Mouse (Mus musculus) Patski (cell line): ENCODE data around the gene Sv2b. TPM values are rescaled to one million over a fixed set of nuclear protein-coding genes. Genes with fewer than 3 reads are reported as not detected.
A peak's percentile ranks its signal among the peaks of the same experiment; 100 is the strongest.

ENCODE experiments used
- ATAC-seq: fragments of 100-300 bp; one replicate; pipeline ENCODE4 v1.8.0; 2021
- CTCF ChIA-PET: fragments of 350-600 bp; sonication (Branson Sonifier 250); formaldehyde crosslinking; loops from one replicate; lab custom pipeline; 2022; ENCODE audit warnings: inconsistent platforms; lab: Charles Lee
- POLR2A ChIA-PET: fragments of 350-600 bp; sonication (Branson Sonifier 250); formaldehyde crosslinking; loops from one replicate; lab custom pipeline; 2022; ENCODE audit warnings: antibody characterized with exemption, inconsistent platforms; lab: Charles Lee
- DNase-seq: peaks from one replicate; pipeline ENCODE4 v3.0.0-alpha.2; 2011; ENCODE audit warnings: low read depth, low spot score
- H3K27me3 ChIP-seq: fragments of 371-371 bp; one replicate; pipeline ENCODE4 v1.5.1; 2021
- CTCF ChIP-seq: fragments of 100-300 bp; IDR thresholded peaks from one replicate; pipeline ENCODE4 v1.5.1; 2021
- in situ Hi-C: fragments of 300-500 bp; cut with MboI; formaldehyde crosslinking; loops from 3 replicates; pipeline ENCODE4 v1.11.1; 2018; ENCODE audit warnings: low pct_unique_long_range_greater_than_20kb, mixed read lengths
- polyA plus RNA-seq: library from polyadenylated mRNA; unstranded; gene quantifications from one replicate; pipeline ENCODE4 v1.2.3, GENCODE M21; 2021

Gene Sv2b
- polyA plus RNA-seq, 1 experiment from 2014 or later, result 0.04 TPM

DNA sequence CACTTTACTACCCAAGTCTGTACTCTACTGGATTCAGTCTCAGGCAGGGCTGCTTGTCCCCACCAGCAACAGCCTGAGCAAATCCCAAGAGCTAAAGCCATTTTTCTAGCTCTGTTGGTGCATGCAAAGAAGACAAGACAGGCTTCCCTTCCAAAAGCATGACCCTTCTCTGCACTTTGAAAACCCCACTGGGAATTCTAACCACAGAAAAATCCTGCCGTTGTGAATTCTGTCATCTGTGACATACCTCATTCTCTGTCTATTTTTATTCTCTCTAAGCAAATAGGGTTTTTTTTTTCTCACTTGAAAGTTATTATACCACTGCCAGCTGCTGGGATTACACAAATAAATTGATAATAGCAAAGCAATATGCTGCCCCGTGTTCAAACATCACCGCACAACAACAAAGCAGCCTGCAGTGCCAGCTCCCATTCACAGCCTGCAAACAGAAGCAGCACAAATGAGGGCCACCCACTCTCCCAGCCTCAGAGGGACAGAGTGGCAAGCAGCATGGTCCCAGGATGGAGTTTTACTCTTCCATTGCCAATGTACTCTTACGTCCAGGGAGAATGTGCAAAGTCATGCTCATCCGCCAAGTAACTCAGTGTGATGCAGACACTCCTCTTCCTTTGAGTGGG lies 13.7 kb downstream of the Sv2b start:
- no peaks in the 10 kb centered on the region for H3K27me3 ChIP-seq
- no peak for TF ChIP-seq CTCF
- peak; percentile 51 for DNase-seq
- peak; percentile 57 for ATAC-seq
- ChIA-PET POLR2A (no interaction called here), CTCF (interaction anchor here (1.1 to 1.4 kb wide), 2 partner anchors 10 to 11 kb away, joined by 3 to 6 read pairs; no protein-coding TSS in a partner anchor)
- in situ Hi-C loops, result no loop called here

DNA sequence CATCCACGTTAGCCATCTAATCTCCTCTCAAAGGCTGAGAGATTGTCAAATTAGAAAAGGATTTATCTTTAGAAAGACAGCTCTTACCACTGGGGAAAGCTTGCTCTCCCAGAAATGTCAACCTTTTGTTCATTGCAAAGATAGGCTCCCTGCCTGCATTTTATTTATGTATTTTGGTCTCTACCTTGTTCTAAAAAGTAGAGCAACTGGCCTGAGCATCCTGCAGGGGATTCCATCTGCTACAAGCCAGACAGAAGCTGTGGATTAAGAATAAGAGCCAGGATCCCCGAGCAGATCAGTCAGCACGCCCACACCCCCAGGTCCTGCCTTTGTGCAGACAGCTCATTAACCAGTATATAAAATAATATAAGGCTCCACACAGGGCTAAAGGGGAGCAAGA lies 16.8 kb downstream of the Sv2b start:
- ChIA-PET POLR2A (interaction anchor here (0.7 kb wide), 1 partner anchor 10 kb away, joined by 3 read pairs; no protein-coding TSS in a partner anchor), CTCF (interaction anchor here (1.2 kb wide), 1 partner anchor 157 kb away, joined by 4 read pairs; no protein-coding TSS in a partner anchor)
- TF ChIP-seq CTCF, result no peak
- DNase-seq, result no peak
- ATAC-seq, result no peak
- peaks cover 5% of the 10 kb centered on the region for H3K27me3 ChIP-seq
- in situ Hi-C loops, result no loop called here

DNA sequence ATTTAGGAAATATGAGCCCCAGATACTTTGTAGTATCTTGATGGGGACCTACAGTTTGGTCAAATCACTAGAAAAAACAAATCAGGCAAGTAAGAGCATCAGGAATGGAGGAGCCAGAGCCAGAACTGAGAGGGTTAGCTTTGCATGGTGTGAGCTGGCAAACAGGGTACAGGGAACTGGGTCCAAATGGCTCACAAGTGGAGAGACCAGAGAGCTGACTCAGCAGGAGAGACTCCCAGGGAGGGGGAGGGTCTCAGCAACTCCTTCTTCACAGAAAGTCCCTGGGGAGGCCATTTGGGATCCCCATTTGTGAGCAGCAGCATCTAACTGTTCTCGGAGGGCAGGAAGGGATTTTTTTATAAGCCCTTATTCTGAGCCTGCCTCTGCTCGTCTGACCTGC lies 18.5 kb downstream of the Sv2b start:
- ChIA-PET CTCF (no interaction called here), POLR2A (no interaction called here)
- TF ChIP-seq CTCF, result no peak
- no peak for ATAC-seq
- DNase-seq, result no peak
- H3K27me3 ChIP-seq, result peaks cover 5% of the 10 kb centered on the region
- in situ Hi-C loops, result no loop called here

DNA sequence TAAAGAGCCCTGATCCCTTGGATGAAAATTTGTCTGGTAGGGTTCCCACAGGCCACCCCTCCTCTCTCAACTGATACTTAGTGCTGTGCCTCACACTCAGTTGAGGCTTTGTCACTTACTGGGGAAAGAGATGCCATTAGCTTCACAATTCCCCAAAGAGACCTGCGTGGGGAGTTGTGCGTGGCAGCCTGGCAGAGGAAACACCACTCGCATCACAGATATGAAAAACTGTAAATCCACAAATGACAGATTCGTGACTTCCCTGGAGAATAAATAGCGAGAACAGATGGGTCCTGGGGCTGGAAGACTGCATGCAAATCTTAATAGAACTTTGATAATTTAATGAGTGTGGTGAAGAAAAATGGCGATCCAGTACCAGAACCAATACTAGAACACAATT lies 21.8 kb downstream of the Sv2b start:
- ChIA-PET CTCF (no interaction called here), POLR2A (no interaction called here)
- peaks cover 5% of the 10 kb centered on the region for H3K27me3 ChIP-seq
- no peak for DNase-seq
- TF ChIP-seq CTCF, result no peak
- in situ Hi-C loops, result no loop called here
- ATAC-seq, result no peak

DNA sequence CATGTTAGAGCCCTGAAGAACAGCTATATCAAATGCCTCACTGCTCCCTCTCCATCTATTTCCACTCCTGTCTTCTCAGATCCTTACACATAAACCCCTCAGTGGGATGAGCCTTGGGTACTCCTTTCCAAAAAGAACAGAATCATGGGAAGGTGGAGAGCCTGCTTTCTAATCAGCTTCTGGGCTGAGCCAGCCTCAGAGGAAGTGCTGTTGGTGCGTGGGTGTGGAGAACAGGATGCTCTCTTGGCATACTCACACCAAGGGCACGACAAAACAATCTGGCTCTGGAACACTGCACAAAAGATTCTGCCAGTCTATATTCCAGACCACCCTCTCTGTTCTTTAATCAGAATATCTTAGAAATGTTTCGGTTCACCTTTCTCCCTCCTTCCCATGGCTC lies 26.1 kb downstream of the Sv2b start:
- H3K27me3 ChIP-seq, result peaks cover 5% of the 10 kb centered on the region
- CTCF ChIA-PET, result interaction anchor here (2.1 kb wide), 1 partner anchor 13 kb away, joined by 6 read pairs; no protein-coding TSS in a partner anchor
- ATAC-seq, result no peak
- POLR2A ChIA-PET, result no interaction called here
- DNase-seq, result no peak
- TF ChIP-seq CTCF, result no peak
- in situ Hi-C loops, result no loop called here

DNA sequence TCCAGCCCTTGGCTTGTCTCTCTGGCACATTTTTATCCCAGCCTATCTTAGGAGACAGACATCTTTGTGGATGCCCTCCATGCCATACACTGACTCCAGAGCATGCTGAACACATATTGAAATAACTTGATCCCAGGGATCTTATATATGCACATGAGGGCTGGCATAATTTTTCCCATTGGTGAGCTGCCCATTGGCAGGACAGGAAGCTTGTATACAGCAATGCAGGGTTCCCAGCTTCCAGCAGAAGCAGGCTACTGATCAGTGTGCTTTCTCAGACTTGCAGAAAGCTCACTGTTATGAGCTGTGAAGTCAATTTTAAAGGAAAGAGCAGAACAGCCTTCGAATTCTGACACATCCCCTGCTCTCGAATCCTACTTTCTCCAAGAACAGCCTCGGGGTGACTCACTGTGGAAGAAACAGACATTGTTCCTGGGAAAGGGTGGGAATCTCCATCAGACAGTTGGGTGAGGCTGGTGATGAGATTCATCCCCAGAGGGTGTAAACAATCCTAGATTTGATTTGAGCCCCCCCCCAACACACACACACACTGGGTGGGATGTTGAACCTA lies 26.9 kb downstream of the Sv2b start:
- H3K27me3 ChIP-seq, result no peaks in the 10 kb centered on the region
- in situ Hi-C loops, result no loop called here
- ChIA-PET POLR2A (no interaction called here), CTCF (interaction anchor here (0.7 to 2.5 kb wide), 3 partner anchors 10 to 34 kb away, joined by 3 to 9 read pairs (median 3); no protein-coding TSS in a partner anchor)
- no peak for TF ChIP-seq CTCF
- ATAC-seq, result no peak
- no peak for DNase-seq

DNA sequence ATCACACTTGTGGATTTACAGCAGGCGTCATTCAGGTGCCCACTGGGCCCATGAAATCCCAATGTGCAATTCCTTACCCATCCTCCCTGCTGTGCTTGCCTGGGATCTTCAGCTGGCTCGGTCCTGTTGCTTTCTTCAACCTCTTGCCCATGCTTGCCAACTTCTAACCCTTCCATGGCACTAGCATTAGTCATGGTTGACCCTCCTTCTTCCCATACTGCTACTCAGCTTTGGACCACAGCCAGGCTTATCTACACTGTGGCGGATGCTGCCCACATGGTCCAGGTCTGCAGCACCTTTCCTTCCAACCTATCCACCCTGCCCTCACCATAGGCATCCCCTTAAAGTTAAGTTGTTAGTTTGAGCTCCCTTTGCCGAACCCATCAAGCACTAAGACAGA lies 28.0 kb downstream of the Sv2b start:
- ChIA-PET POLR2A (no interaction called here), CTCF (interaction anchor here (0.7 to 2.5 kb wide), 4 partner anchors 9 to 56 kb away, joined by 3 to 9 read pairs (median 3); no protein-coding TSS in a partner anchor)
- TF ChIP-seq CTCF, result no peak
- ATAC-seq (no peak), DNase-seq (no peak)
- in situ Hi-C loops, result no loop called here
- H3K27me3 ChIP-seq, result no peaks in the 10 kb centered on the region

DNA sequence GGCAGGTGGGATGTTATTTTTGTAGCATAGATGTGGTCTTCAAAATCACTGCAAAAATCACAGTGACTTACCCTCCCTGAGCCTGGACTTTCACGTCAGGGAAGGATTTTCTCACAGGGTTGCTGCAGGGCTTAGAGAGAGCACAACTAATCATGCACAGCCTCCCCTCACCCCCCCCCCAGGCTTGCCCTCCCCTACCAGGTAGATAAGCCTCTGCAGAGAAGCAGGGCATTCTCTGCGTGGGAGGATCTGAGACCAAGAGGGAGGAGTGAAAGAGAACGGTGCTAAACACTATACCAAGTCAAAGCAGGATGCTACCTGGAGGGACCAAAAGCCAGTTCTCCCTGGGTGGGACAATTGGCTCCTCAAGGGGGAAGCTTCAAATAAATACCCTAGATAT lies 31.2 kb downstream of the Sv2b start:
- in situ Hi-C loops, result no loop called here
- POLR2A ChIA-PET, result interaction anchor here (0.6 kb wide), 1 partner anchor 10 kb away, joined by 3 read pairs; no protein-coding TSS in a partner anchor
- ATAC-seq (no peak), DNase-seq (no peak)
- TF ChIP-seq CTCF, result no peak
- no peaks in the 10 kb centered on the region for H3K27me3 ChIP-seq
- CTCF ChIA-PET, result interaction anchor here (1.4 kb wide), 1 partner anchor 36 kb away, joined by 3 read pairs; no protein-coding TSS in a partner anchor

DNA sequence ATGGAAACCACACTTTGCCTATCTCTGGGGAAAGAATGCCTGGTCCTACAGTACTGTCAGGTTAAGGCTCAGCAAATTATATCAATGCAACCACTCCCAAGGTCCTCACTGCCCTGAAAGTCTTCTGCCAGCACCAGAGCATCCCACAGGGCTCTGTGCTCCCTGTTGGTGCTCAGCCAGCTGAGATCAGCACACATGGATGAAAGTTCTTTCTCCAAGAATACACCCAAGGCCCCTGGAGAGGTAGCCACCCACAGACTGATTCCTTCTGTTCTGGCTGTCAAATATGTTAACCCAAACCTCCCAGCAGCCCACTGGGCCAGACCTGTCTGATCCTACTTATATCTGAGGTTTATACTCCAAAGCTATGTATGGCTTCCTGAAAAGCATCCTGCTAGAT lies 32.3 kb downstream of the Sv2b start:
- DNase-seq, result no peak
- POLR2A ChIA-PET, result no interaction called here
- in situ Hi-C loops, result no loop called here
- no peak for ATAC-seq
- TF ChIP-seq CTCF, result no peak
- CTCF ChIA-PET, result interaction anchor here (1.4 kb wide), 1 partner anchor 34 kb away, joined by 3 read pairs; no protein-coding TSS in a partner anchor
- H3K27me3 ChIP-seq, result no peaks in the 10 kb centered on the region

DNA sequence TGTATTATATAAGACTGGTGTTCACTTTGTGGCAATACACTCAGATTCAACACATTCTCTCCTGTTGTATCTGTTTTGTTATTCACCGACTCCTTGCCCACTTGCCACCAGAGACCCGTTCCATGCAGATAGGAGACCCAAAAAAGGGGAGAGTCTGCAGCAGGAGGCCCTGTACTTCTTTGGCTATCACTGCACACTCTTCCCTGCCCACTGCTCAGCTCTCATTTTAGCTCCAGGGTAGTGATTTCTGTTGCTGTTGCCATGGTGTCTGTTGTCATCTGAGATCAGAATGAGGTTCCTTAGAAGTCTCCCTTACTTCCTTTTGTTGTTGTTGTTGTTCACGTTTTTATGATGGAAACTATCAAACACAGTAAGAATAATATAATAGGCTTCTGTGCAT lies 34.5 kb downstream of the Sv2b start:
- H3K27me3 ChIP-seq, result no peaks in the 10 kb centered on the region
- DNase-seq (no peak), ATAC-seq (no peak)
- in situ Hi-C loops, result no loop called here
- ChIA-PET POLR2A (no interaction called here), CTCF (no interaction called here)
- TF ChIP-seq CTCF, result no peak

DNA sequence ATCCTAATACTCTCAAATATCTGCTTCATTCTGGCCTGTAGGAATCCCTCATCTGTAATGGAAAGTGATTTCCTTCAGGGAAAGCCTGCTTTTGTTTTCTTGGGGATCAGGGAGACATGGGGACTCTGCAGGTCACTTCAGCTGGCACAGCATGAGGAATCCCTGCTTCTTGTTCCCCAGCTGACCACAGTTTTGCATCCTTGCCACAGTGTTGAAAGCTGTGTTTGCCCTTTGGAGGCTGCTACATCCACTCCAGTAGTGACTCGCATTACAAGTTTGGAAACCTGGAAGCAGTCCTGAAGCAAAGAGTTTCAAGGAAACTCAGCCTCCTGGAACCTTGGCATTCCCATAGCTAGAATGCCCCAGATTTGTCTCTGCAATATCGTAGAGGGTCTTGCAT lies 35.4 kb downstream of the Sv2b start:
- no peak for TF ChIP-seq CTCF
- H3K27me3 ChIP-seq, result no peaks in the 10 kb centered on the region
- ATAC-seq, result no peak
- in situ Hi-C loops, result no loop called here
- CTCF ChIA-PET, result no interaction called here
- POLR2A ChIA-PET, result no interaction called here
- DNase-seq, result no peak
